Mouse (Mus musculus) lung, adult 2 months (tissue): ENCODE results near the gene Siae.

Source experiments
- CTCF ChIP-seq: fragments of 200-500 bp; IDR thresholded peaks from 2 replicates; pipeline ENCODE4 v1.5.1; 2011; ENCODE audit warnings: mild to moderate bottlenecking, low read length, control low read depth; ENCODE audit not compliant: insufficient read depth
- POLR2A ChIP-seq: fragments of 200-500 bp; IDR thresholded peaks from 2 replicates; pipeline ENCODE4 v1.6.1; 2011; ENCODE audit warnings: low read depth, mild to moderate bottlenecking, control low read depth, low read length, borderline replicate concordance; ENCODE audit errors: extremely low read depth

DNA sequence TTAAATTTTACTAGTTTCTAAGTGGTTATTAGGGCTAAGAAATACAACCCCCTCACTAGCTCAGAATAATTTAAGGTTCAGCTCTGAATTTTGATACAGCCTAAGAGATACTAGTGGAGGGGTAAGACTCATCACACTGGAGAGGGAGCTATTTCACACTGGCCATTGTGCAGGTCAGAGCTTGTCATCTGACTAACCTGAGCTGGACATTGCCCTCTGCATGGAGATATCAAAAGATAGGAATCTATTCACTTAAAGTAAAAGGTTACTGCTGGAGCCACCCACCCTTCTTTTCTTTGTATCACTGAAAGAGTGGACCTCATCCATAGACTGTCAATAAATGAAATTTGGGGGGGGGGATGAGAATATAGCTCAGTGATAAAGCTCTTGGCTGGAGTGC is 58.8 kb downstream of the Siae start:
- TF ChIP-seq CTCF (no peak), POLR2A (no peak)
